Mouse (Mus musculus) midbrain, embryonic 16.5 days (tissue): ENCODE data around the gene Sox30. TPM values are rescaled to one million over a fixed set of nuclear protein-coding genes. Genes with fewer than 3 reads are reported as not detected.

Experiments used
- ATAC-seq: fragments of 200-750 bp; cut with Nextera tagmentation; 2 replicates; pipeline ENCODE4 v1.8.0; 2017; ENCODE audit warnings: moderate TSS enrichment
- H3K27ac ChIP-seq: fragments of 300-500 bp; sonication (generic); 2 replicates; pipeline ENCODE4 v1.5.1; 2014; ENCODE audit warnings: mild to moderate bottlenecking, low read length, mixed read lengths
- H3K27me3 ChIP-seq: fragments of 300-500 bp; sonication (generic); 2 replicates; pipeline ENCODE4 v1.6.1; 2014; ENCODE audit warnings: low read depth, low read length, mixed read lengths; ENCODE audit not compliant: control insufficient read depth, insufficient read depth
- H3K36me3 ChIP-seq: fragments of 300-500 bp; sonication (generic); 2 replicates; pipeline ENCODE4 v1.6.1; 2014; ENCODE audit warnings: mild to moderate bottlenecking, low read length, moderate library complexity, mixed read lengths; ENCODE audit not compliant: control insufficient read depth, insufficient read depth
- H3K4me1 ChIP-seq: fragments of 300-500 bp; sonication (generic); 2 replicates; pipeline ENCODE4 v1.6.1; 2014; ENCODE audit warnings: mild to moderate bottlenecking, low read length, mixed read lengths; ENCODE audit not compliant: control insufficient read depth, insufficient read depth
- H3K4me2 ChIP-seq: fragments of 300-500 bp; sonication (generic); 2 replicates; pipeline ENCODE4 v1.6.1; 2014; ENCODE audit warnings: mild to moderate bottlenecking, low read length, mixed read lengths
- H3K4me3 ChIP-seq: fragments of 300-500 bp; sonication (generic); 2 replicates; pipeline ENCODE4 v1.5.1; 2014; ENCODE audit warnings: low read depth, mild to moderate bottlenecking, low read length, moderate library complexity, mixed read lengths
- H3K9ac ChIP-seq: fragments of 300-500 bp; sonication (generic); 2 replicates; pipeline ENCODE4 v1.6.1; 2014; ENCODE audit warnings: low read depth, low read length, mixed read lengths
- H3K9me3 ChIP-seq: fragments of 300-500 bp; sonication (generic); replicated peaks from 2 replicates; pipeline ENCODE4 v1.6.1; 2014; ENCODE audit warnings: mild to moderate bottlenecking, low read length, mixed read lengths; ENCODE audit not compliant: control insufficient read depth, poor library complexity, severe bottlenecking
- WGBS: fragments of 180-500 bp; shearing (Covaris S2); extraction: QIAGEN DNeasy Blood & Tissue Kit; methylation state at CpG from one replicate; pipeline ENCODE4 v1.1.7; 2014; 5-methylcytosine and 5-hydroxymethylcytosine counted together
- polyA plus RNA-seq: library from polyadenylated mRNA; unstranded; fragments of >200 nt; fragmentation: Nextera tagmentation; extraction: Ambion mirVana; gene quantifications from 2 replicates; pipeline ENCODE4 v1.2.1, GENCODE M21; 2015

The Sox30 gene
- polyA plus RNA-seq, 1 experiment from 2014 or later = 0.08 TPM

- H3K4me2 ChIP-seq = no peak overlapping the region
- peaks cover 4% of the 10 kb centered on the region for H3K4me1 ChIP-seq
- no peak overlapping the region for H3K9ac ChIP-seq
- no peak overlapping the region for H3K27ac ChIP-seq
- no peaks in the 10 kb centered on the region for H3K9me3 ChIP-seq
- ATAC-seq = no peak
- 88% methylated on average over 6 of the region's 6 CpGs for WGBS
- H3K27me3 ChIP-seq = no peaks in the 10 kb centered on the region
- no peaks in the 10 kb centered on the region for H3K36me3 ChIP-seq
- H3K4me3 ChIP-seq = no peak overlapping the region
Observed at GRCm38 (mm10) chr11:46027952-46028814, 48.1 kb downstream of the Sox30 start.

DNA sequence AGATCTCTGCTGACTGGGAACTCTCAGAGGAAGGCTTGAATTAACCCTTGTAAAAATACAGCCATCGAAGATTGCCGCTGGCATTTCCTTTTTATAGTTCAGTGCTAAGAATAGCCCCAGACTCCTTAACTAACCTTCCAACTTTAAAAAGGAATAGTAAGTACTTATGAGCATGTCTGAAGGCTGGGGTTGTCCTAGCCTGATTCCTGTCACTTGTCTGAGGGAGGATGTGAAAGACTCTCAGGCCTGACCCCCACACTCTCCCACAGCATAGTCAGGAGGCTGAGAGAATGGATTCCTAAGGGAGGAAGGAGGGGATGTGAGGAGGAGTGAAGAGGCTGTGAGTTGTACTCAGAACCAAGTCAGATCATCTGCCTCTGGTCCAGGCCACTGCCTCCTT, 49.4 kb downstream of the Sox30 start:
- Histone ChIP-seq H3K27me3 (no peaks in the 10 kb centered on the region), H3K4me3 (no peak overlapping the region), H3K9me3 (no peaks in the 10 kb centered on the region), H3K4me2 (no peak overlapping the region), H3K36me3 (no peaks in the 10 kb centered on the region), H3K9ac (no peak overlapping the region), H3K27ac (0 out of 2 replicates have a peak overlapping the region, but pooled peaks have one; percentile 6), H3K4me1 (peaks cover 4% of the 10 kb centered on the region)
- 76% methylated on average over 2 of the region's 2 CpGs for WGBS
- ATAC-seq = 0 out of 2 replicates have a peak, but pooled peaks have one; percentile 57

DNA sequence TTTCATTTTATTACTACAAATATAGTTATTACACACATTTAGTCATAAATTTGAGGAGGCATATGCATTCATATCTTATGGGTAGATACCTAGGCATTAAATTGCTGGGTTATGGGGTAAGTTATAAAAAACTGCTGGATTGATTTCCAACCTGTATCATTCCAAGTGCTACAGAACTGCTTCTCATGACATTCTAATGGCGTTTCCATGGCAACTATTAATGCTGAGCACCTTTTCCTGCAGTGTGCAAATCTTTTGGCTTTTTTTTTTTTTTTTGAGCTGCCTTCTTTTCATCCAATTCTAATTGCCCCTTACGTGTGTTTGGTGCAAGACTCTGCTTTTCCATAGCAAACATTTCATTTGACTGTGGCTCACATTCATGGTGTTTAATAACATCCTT, 49.9 kb downstream of the Sox30 start:
- H3K27ac ChIP-seq = no peak overlapping the region
- peaks cover 4% of the 10 kb centered on the region for H3K4me1 ChIP-seq
- no peak overlapping the region for H3K4me2 ChIP-seq
- no peak overlapping the region for H3K4me3 ChIP-seq
- WGBS = 54% methylated on average over 2 of the region's 2 CpGs
- H3K9ac ChIP-seq = no peak overlapping the region
- H3K36me3 ChIP-seq = no peaks in the 10 kb centered on the region
- ATAC-seq = peak; percentile 75; the same call in 1 of the 2 replicates
- no peaks in the 10 kb centered on the region for H3K9me3 ChIP-seq
- H3K27me3 ChIP-seq = no peaks in the 10 kb centered on the region

GRCm38 (mm10) chr11:46031470-46031869, 51.4 kb downstream of the Sox30 start:
- WGBS = 65% methylated on average over 3 of the region's 3 CpGs

GRCm38 (mm10) chr11:46032956-46033355, 52.8 kb downstream of the Sox30 start:
- 91% methylated on average over 7 of the region's 7 CpGs for WGBS
- no peak overlapping the region for H3K4me3 ChIP-seq
- H3K27ac ChIP-seq = no peak overlapping the region
- H3K9me3 ChIP-seq = no peaks in the 10 kb centered on the region
- H3K4me2 ChIP-seq = no peak overlapping the region
- no peaks in the 10 kb centered on the region for H3K36me3 ChIP-seq
- H3K9ac ChIP-seq = no peak overlapping the region
- no peaks in the 10 kb centered on the region for H3K27me3 ChIP-seq
- H3K4me1 ChIP-seq = peaks cover 4% of the 10 kb centered on the region
- ATAC-seq = no peak

More at GRCm38 (mm10) chr11:46031470-46031869, 51.4 kb downstream of the Sox30 start:
- no peaks in the 10 kb centered on the region for H3K9me3 ChIP-seq
- no peak overlapping the region for H3K4me2 ChIP-seq
- H3K4me3 ChIP-seq = no peak overlapping the region
- H3K4me1 ChIP-seq = peaks cover 4% of the 10 kb centered on the region
- no peak overlapping the region for H3K9ac ChIP-seq
- no peak overlapping the region for H3K27ac ChIP-seq
- ATAC-seq = no peak; the same call in 1 of the 2 replicates
- H3K27me3 ChIP-seq = no peaks in the 10 kb centered on the region
- H3K36me3 ChIP-seq = no peaks in the 10 kb centered on the region

DNA sequence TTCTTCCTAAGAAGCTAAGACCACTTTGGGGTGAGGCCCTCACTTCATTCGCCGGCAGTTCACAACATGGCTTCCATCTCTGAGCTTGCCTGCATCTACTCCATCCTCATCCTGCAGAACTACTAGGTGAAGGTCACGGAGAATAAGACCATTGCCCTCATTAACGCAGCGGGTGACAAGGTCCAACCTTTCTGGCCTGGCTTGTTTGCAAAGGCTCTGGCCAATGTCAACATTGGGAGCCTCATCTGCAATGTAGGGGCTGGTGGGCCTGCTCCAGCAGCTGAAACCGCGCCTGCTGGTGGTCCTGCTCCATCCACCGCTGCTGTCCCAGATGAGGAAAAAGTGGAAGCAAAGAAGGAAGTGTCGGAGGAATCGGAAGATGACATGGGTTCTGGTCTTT, 56.3 kb downstream of the Sox30 start:
- H3K4me1 ChIP-seq = no peaks in the 10 kb centered on the region
- 95% methylated on average over 10 of the region's 10 CpGs for WGBS
- no peaks in the 10 kb centered on the region for H3K9me3 ChIP-seq
- no peaks in the 10 kb centered on the region for H3K27me3 ChIP-seq
- H3K36me3 ChIP-seq = no peaks in the 10 kb centered on the region
- no peak overlapping the region for H3K4me2 ChIP-seq
- no peak overlapping the region for H3K4me3 ChIP-seq
- H3K9ac ChIP-seq = no peak overlapping the region
- H3K27ac ChIP-seq = no peak overlapping the region
- ATAC-seq = no peak

GRCm38 (mm10) chr11:46038901-46039300, 58.8 kb downstream of the Sox30 start:
- WGBS = 85% methylated on average over 15 of the region's 15 CpGs
- no peak overlapping the region for H3K27ac ChIP-seq
- H3K4me3 ChIP-seq = no peak overlapping the region
- H3K27me3 ChIP-seq = no peaks in the 10 kb centered on the region
- no peaks in the 10 kb centered on the region for H3K36me3 ChIP-seq
- no peaks in the 10 kb centered on the region for H3K9me3 ChIP-seq
- no peak for ATAC-seq
- no peaks in the 10 kb centered on the region for H3K4me1 ChIP-seq
- H3K9ac ChIP-seq = no peak overlapping the region
- no peak overlapping the region for H3K4me2 ChIP-seq

DNA sequence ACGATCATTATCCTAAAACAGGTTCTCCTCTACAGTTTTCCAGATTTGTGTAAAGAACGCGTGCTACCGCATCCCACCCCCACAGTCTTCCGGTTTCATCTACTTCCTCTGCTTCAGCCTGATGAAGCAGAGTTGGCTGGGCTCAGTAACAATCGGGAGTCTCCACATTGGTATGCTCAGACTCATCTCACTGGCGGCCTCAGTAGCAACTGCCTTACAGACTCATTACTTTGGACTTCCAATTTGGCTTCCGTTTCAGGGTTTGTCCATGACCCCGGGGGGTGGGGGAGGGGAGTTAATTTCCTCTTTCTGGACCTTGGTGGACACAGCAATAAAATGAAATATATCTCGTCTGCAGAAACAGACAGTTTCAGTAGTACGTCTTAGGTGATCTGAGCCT, 59.2 kb downstream of the Sox30 start:
- H3K27ac ChIP-seq = no peak overlapping the region

GRCm38 (mm10) chr11:46040841-46041556, 60.9 kb downstream of the Sox30 start:
- no peaks in the 10 kb centered on the region for H3K4me1 ChIP-seq
- no peak for ATAC-seq

More for the DNA sequence above, 59.2 kb downstream of the Sox30 start:
- Histone ChIP-seq H3K9ac (no peak overlapping the region), H3K4me2 (no peak overlapping the region), H3K4me1 (no peaks in the 10 kb centered on the region), H3K4me3 (no peak overlapping the region), H3K9me3 (no peaks in the 10 kb centered on the region), H3K36me3 (no peaks in the 10 kb centered on the region), H3K27me3 (no peaks in the 10 kb centered on the region)
- WGBS = 71% methylated on average over 11 of the region's 11 CpGs
- no peak for ATAC-seq

More at GRCm38 (mm10) chr11:46040841-46041556, 60.9 kb downstream of the Sox30 start:
- Histone ChIP-seq H3K4me3 (no peak overlapping the region), H3K4me2 (no peak overlapping the region), H3K9me3 (no peaks in the 10 kb centered on the region), H3K27ac (no peak overlapping the region), H3K9ac (no peak overlapping the region), H3K27me3 (no peaks in the 10 kb centered on the region), H3K36me3 (no peaks in the 10 kb centered on the region)
- 90% methylated on average over 9 of the region's 9 CpGs for WGBS
